Mouse (Mus musculus): ENCODE measurements around the gene Tpst1. TPM values are rescaled to one million over a fixed set of nuclear protein-coding genes. Genes with fewer than 3 reads are reported as not detected.

Gene Tpst1
- total RNA-seq, 2 experiments from 2014 or later = 7.5 to 17.3 TPM

- ATAC-seq (replicated peaks; ENCODE audit: poor library complexity, severe bottlenecking) = no peak
These were observed 104.7 kb downstream of the Tpst1 start for GRCm38 (mm10) chr5:130177871-130178270.

GRCm38 (mm10) chr5:130180362-130180761 lies 107.2 kb downstream of the Tpst1 start:
- ATAC-seq (replicated peaks; ENCODE audit: poor library complexity, severe bottlenecking) = no peak

- ATAC-seq (replicated peaks; ENCODE audit: poor library complexity, severe bottlenecking) = no peak
These were observed 108.8 kb downstream of the Tpst1 start for GRCm38 (mm10) chr5:130181740-130182540.

GRCm38 (mm10) chr5:130182541-130182821 lies 109.4 kb downstream of the Tpst1 start:
- no peak for ATAC-seq (replicated peaks; ENCODE audit: poor library complexity, severe bottlenecking)

- no peak for ATAC-seq (replicated peaks; ENCODE audit: poor library complexity, severe bottlenecking)
These were observed 111.2 kb downstream of the Tpst1 start for GRCm38 (mm10) chr5:130184193-130184856.

- ATAC-seq (replicated peaks; ENCODE audit: poor library complexity, severe bottlenecking) = no peak
These were observed 112.2 kb downstream of the Tpst1 start for GRCm38 (mm10) chr5:130185312-130185711.

Other genes with a start within 250 kb of the Tpst1 start
- gene Sumf2, start 226.3 kb upstream of the Tpst1 start, total RNA-seq (2014; fragmentation: Nextera tagmentation) = 17.1 and 31.7 TPM in 2 replicates
- gene Sumf2, start 226.3 kb upstream of the Tpst1 start, total RNA-seq (2017) = 22.6 and 24.5 TPM in 2 replicates
- 360 and 388 TPM in 2 replicates for gene Chchd2, start 185.9 kb upstream of the Tpst1 start, total RNA-seq (2014; fragmentation: Nextera tagmentation)
- 241 and 245 TPM in 2 replicates for gene Chchd2, start 185.9 kb upstream of the Tpst1 start, total RNA-seq (2017)
- 1.2 and 3.1 TPM in 2 replicates for gene Zbed5, start 177.6 kb upstream of the Tpst1 start, total RNA-seq (2014; fragmentation: Nextera tagmentation)
- 1.9 and 4.2 TPM in 2 replicates for gene Zbed5, start 177.6 kb upstream of the Tpst1 start, total RNA-seq (2017)
- gene Phkg1, start 174.8 kb upstream of the Tpst1 start, total RNA-seq (2014; fragmentation: Nextera tagmentation) = 0.36 TPM in 1 of 2 replicates, not detected in the other
- gene Phkg1, start 174.8 kb upstream of the Tpst1 start, total RNA-seq (2017) = 0.98 and 1.5 TPM in 2 replicates
- gene Nupr1l, start 164.8 kb upstream of the Tpst1 start, total RNA-seq (2014; fragmentation: Nextera tagmentation) = 0.21 and 1.5 TPM in 2 replicates
- gene Nupr1l, start 164.8 kb upstream of the Tpst1 start, total RNA-seq (2017) = 0.34 and 0.72 TPM in 2 replicates
- 36.6 and 44.6 TPM in 2 replicates for gene Vkorc1l1, start 131.4 kb upstream of the Tpst1 start, total RNA-seq (2014; fragmentation: Nextera tagmentation)
- 26.7 and 39.9 TPM in 2 replicates for gene Vkorc1l1, start 131.4 kb upstream of the Tpst1 start, total RNA-seq (2017)
- gene Gusb, start 70.3 kb upstream of the Tpst1 start, total RNA-seq (2014; fragmentation: Nextera tagmentation) = 119 and 163 TPM in 2 replicates
- 91.6 and 103 TPM in 2 replicates for gene Gusb, start 70.3 kb upstream of the Tpst1 start, total RNA-seq (2017)
- 34.6 and 40.6 TPM in 2 replicates for gene Asl, start 44.1 kb upstream of the Tpst1 start, total RNA-seq (2014; fragmentation: Nextera tagmentation)
- 17.5 and 19.6 TPM in 2 replicates for gene Asl, start 44.1 kb upstream of the Tpst1 start, total RNA-seq (2017)
- 31.2 and 52.0 TPM in 2 replicates for gene Crcp, start 44.0 kb upstream of the Tpst1 start, total RNA-seq (2014; fragmentation: Nextera tagmentation)
- gene Crcp, start 44.0 kb upstream of the Tpst1 start, total RNA-seq (2017) = 40.7 and 67.6 TPM in 2 replicates
- 3.2 and 4.4 TPM in 2 replicates for gene Kctd7, start 71.5 kb downstream of the Tpst1 start, total RNA-seq (2014; fragmentation: Nextera tagmentation)
- 3.6 and 4.1 TPM in 2 replicates for gene Kctd7, start 71.5 kb downstream of the Tpst1 start, total RNA-seq (2017)
- 12.8 and 18.8 TPM in 2 replicates for gene Rabgef1, start 98.5 kb downstream of the Tpst1 start, total RNA-seq (2014; fragmentation: Nextera tagmentation)
- 11.3 and 24.0 TPM in 2 replicates for gene Rabgef1, start 98.5 kb downstream of the Tpst1 start, total RNA-seq (2017)
- 64.5 and 70.1 TPM in 2 replicates for gene Tmem248, start 143.8 kb downstream of the Tpst1 start, total RNA-seq (2014; fragmentation: Nextera tagmentation)
- 71.8 and 85.0 TPM in 2 replicates for gene Tmem248, start 143.8 kb downstream of the Tpst1 start, total RNA-seq (2017)
- gene Sbds, start 182.2 kb downstream of the Tpst1 start, total RNA-seq (2014; fragmentation: Nextera tagmentation) = 47.8 and 52.4 TPM in 2 replicates
- 61.0 and 101 TPM in 2 replicates for gene Sbds, start 182.2 kb downstream of the Tpst1 start, total RNA-seq (2017)
- 12.0 and 16.7 TPM in 2 replicates for gene Tyw1, start 182.3 kb downstream of the Tpst1 start, total RNA-seq (2014; fragmentation: Nextera tagmentation)
- 31.9 and 37.4 TPM in 2 replicates for gene Tyw1, start 182.3 kb downstream of the Tpst1 start, total RNA-seq (2017)

Measured in granulocyte monocyte progenitor cell, adult 5-6 weeks (primary cell).